Mouse (Mus musculus) forebrain, embryonic 14.5 days (tissue): ENCODE measurements around the gene Serpinf2. TPM values are rescaled to one million over a fixed set of nuclear protein-coding genes. Genes with fewer than 3 reads are reported as not detected.

ENCODE experiments used
- ATAC-seq: fragments of 200-750 bp; cut with Nextera tagmentation; 2 replicates; pipeline ENCODE4 v1.8.0; 2017; ENCODE audit warnings: mild to moderate bottlenecking, moderate library complexity
- DNase-seq: peaks from one replicate; pipeline ENCODE4 v3.0.0-alpha.2; 2015; ENCODE audit warnings: low spot score
- H3K27ac ChIP-seq: fragments of 300-500 bp; sonication (generic); 2 replicates; pipeline ENCODE4 v1.5.1; 2014; ENCODE audit warnings: low read depth, mild to moderate bottlenecking, control low read depth, low read length, moderate library complexity
- H3K27me3 ChIP-seq: fragments of 300-500 bp; sonication (generic); replicated peaks from 2 replicates; pipeline ENCODE4 v1.6.1; 2014; ENCODE audit warnings: low read length, control low read depth, mixed read lengths; ENCODE audit not compliant: control insufficient read depth, insufficient read depth
- H3K36me3 ChIP-seq: fragments of 300-500 bp; sonication (generic); 2 replicates; pipeline ENCODE4 v1.6.1; 2014; ENCODE audit warnings: low read length, control low read depth; ENCODE audit not compliant: control insufficient read depth, insufficient read depth
- H3K4me1 ChIP-seq: fragments of 300-500 bp; sonication (generic); 2 replicates; pipeline ENCODE4 v1.6.1; 2014; ENCODE audit warnings: antibody characterized with exemption, low read length, control low read depth; ENCODE audit not compliant: control insufficient read depth, insufficient read depth
- H3K4me2 ChIP-seq: fragments of 300-500 bp; sonication (generic); 2 replicates; pipeline ENCODE4 v1.6.1; 2014; ENCODE audit warnings: mild to moderate bottlenecking, control low read depth, low read length
- H3K4me3 ChIP-seq: fragments of 300-500 bp; sonication (generic); 2 replicates; pipeline ENCODE4 v1.5.1; 2014; ENCODE audit warnings: low read depth, low read length, control low read depth
- H3K9ac ChIP-seq: fragments of 300-500 bp; sonication (generic); 2 replicates; pipeline ENCODE4 v1.6.1; 2014; ENCODE audit warnings: mild to moderate bottlenecking, low read length, control low read depth, moderate library complexity
- H3K9me3 ChIP-seq: fragments of 300-500 bp; sonication (generic); replicated peaks from 2 replicates; pipeline ENCODE4 v1.6.1; 2016; ENCODE audit warnings: low read length, control low read depth, mixed read lengths; ENCODE audit not compliant: control insufficient read depth
- WGBS: fragments of 180-500 bp; shearing (Covaris S2); extraction: QIAGEN DNeasy Blood & Tissue Kit; methylation state at CpG from one replicate; pipeline ENCODE4 v1.1.7; 2014; 5-methylcytosine and 5-hydroxymethylcytosine counted together
- polyA plus RNA-seq: library from polyadenylated mRNA; unstranded; fragments of >200 nt; fragmentation: Nextera tagmentation; extraction: Ambion mirVana; gene quantifications from 2 replicates; pipeline ENCODE4 v1.2.1, GENCODE M21; 2014

Serpinf2 gene
- polyA plus RNA-seq, 1 experiment from 2014 or later: not detected

GRCm38 (mm10) chr11:75455041-75455736 lies 15.8 kb upstream of the Serpinf2 start:
- Histone ChIP-seq H3K9ac (peak overlapping the region; percentile 79; the same call in 1 of the 2 replicates), H3K4me1 (peaks cover 16% of the 10 kb centered on the region), H3K4me2 (peak overlapping the region; percentile 99), H3K4me3 (peak overlapping the region; percentile 65), H3K9me3 (no peaks in the 10 kb centered on the region), H3K27me3 (no peaks in the 10 kb centered on the region), H3K36me3 (no peaks in the 10 kb centered on the region), H3K27ac (no peak overlapping the region)
- no peak for DNase-seq
- no peak for ATAC-seq
- WGBS: 85% methylated on average over 10 of the region's 10 CpGs

GRCm38 (mm10) chr11:75453991-75454930 lies 14.9 kb upstream of the Serpinf2 start, which contains the start of gene Wdr81:
Wdr81 (minus strand) TSS chr11:75454717.
- H3K27me3 ChIP-seq: no peaks in the 10 kb centered on the region
- peaks cover 2% of the 10 kb centered on the region; the same call in 1 of the 2 replicates for H3K36me3 ChIP-seq
- peak; percentile 95 for DNase-seq

GRCm38 (mm10) chr11:75452812-75453557 lies 13.6 kb upstream of the Serpinf2 start:
- no peak for DNase-seq
- peaks cover 10% of the 10 kb centered on the region; the same call in 1 of the 2 replicates for H3K4me1 ChIP-seq
- no peaks in the 10 kb centered on the region for H3K27me3 ChIP-seq
- H3K9ac ChIP-seq: no peak overlapping the region
- no peaks in the 10 kb centered on the region for H3K9me3 ChIP-seq
- 93% methylated on average over 31 of the region's 31 CpGs for WGBS
- peaks cover 15% of the 10 kb centered on the region for H3K36me3 ChIP-seq
- ATAC-seq: no peak
- H3K27ac ChIP-seq: no peak overlapping the region
- H3K4me3 ChIP-seq: no peak overlapping the region
- no peak overlapping the region for H3K4me2 ChIP-seq

More at GRCm38 (mm10) chr11:75453991-75454930, 14.9 kb upstream of the Serpinf2 start, which contains the start of gene Wdr81:
- peak within 1 kb of the TSS; percentile 79 for H3K9ac ChIP-seq
- no peaks in the 10 kb centered on the region for H3K9me3 ChIP-seq
- peaks cover 10% of the 10 kb centered on the region; the same call in 1 of the 2 replicates for H3K4me1 ChIP-seq
- peak within 1 kb of the TSS; percentile 99 for H3K4me2 ChIP-seq
- H3K4me3 ChIP-seq: peak within 1 kb of the TSS; percentile 65
- H3K27ac ChIP-seq: no peak within 1 kb of the TSS; the same call in 1 of the 2 replicates
- 3% methylated on average over 53 of the region's 56 CpGs for WGBS
- ATAC-seq: peak; percentile 96

GRCm38 (mm10) chr11:75452081-75452480 lies 12.7 kb upstream of the Serpinf2 start:
- no peaks in the 10 kb centered on the region for H3K9me3 ChIP-seq
- H3K4me1 ChIP-seq: peaks cover 10% of the 10 kb centered on the region; the same call in 1 of the 2 replicates
- H3K4me2 ChIP-seq: no peak overlapping the region
- ATAC-seq: no peak
- no peak overlapping the region for H3K4me3 ChIP-seq
- H3K27me3 ChIP-seq: no peaks in the 10 kb centered on the region
- no peak for DNase-seq
- peaks cover 22% of the 10 kb centered on the region for H3K36me3 ChIP-seq
- no peak overlapping the region for H3K9ac ChIP-seq
- no peak overlapping the region for H3K27ac ChIP-seq
- 88% methylated on average over 8 of the region's 8 CpGs for WGBS

- no peak for ATAC-seq
- Histone ChIP-seq H3K9me3 (no peaks in the 10 kb centered on the region), H3K9ac (0 out of 2 replicates have a peak overlapping the region, but pooled peaks have one; percentile 8), H3K4me3 (no peak overlapping the region), H3K27ac (no peak overlapping the region), H3K4me2 (no peak overlapping the region), H3K27me3 (no peaks in the 10 kb centered on the region), H3K4me1 (peaks cover 10% of the 10 kb centered on the region; the same call in 1 of the 2 replicates), H3K36me3 (peaks cover 27% of the 10 kb centered on the region)
- 92% methylated on average over 15 of the region's 15 CpGs for WGBS
- DNase-seq: no peak
Observed at GRCm38 (mm10) chr11:75450936-75451335, 11.5 kb upstream of the Serpinf2 start.

- Histone ChIP-seq H3K9me3 (no peaks in the 10 kb centered on the region), H3K4me2 (no peak overlapping the region), H3K9ac (no peak overlapping the region), H3K36me3 (peaks cover 28% of the 10 kb centered on the region), H3K27me3 (no peaks in the 10 kb centered on the region), H3K27ac (no peak overlapping the region), H3K4me3 (no peak overlapping the region), H3K4me1 (peaks cover 10% of the 10 kb centered on the region; the same call in 1 of the 2 replicates)
- DNase-seq (no peak), ATAC-seq (no peak)
- 84% methylated on average over 8 of the region's 8 CpGs for WGBS
Observed at GRCm38 (mm10) chr11:75450304-75450908, 11.0 kb upstream of the Serpinf2 start.

- ATAC-seq (no peak), DNase-seq (no peak)
- Histone ChIP-seq H3K36me3 (peaks cover 31% of the 10 kb centered on the region), H3K27me3 (no peaks in the 10 kb centered on the region), H3K9me3 (no peaks in the 10 kb centered on the region), H3K9ac (no peak overlapping the region), H3K27ac (no peak overlapping the region), H3K4me1 (peaks cover 9% of the 10 kb centered on the region; the same call in 1 of the 2 replicates), H3K4me2 (no peak overlapping the region), H3K4me3 (no peak overlapping the region)
- WGBS: 82% methylated on average over 7 of the region's 7 CpGs
Observed at GRCm38 (mm10) chr11:75449695-75450094, 10.3 kb upstream of the Serpinf2 start.

GRCm38 (mm10) chr11:75448575-75448974 lies 9.2 kb upstream of the Serpinf2 start:
- 96% methylated on average over 3 of the region's 3 CpGs for WGBS
- peaks cover 31% of the 10 kb centered on the region for H3K36me3 ChIP-seq
- no peak for ATAC-seq

More at GRCm38 (mm10) chr11:75448575-75448974, 9.2 kb upstream of the Serpinf2 start:
- Histone ChIP-seq H3K27me3 (no peaks in the 10 kb centered on the region), H3K27ac (no peak overlapping the region), H3K4me1 (0 out of 2 replicates have a peak, but pooled peaks cover 3% of the 10 kb centered on the region), H3K9ac (no peak overlapping the region), H3K9me3 (no peaks in the 10 kb centered on the region), H3K4me2 (no peak overlapping the region), H3K4me3 (no peak overlapping the region)
- no peak for DNase-seq
